Mouse (Mus musculus) frontal cortex, adult (tissue): ENCODE measurements at regions not wholly inside any gene's neighbourhood (a gene's known extent, or its start where the extent isn't known, plus 50 kb on each side); places are given as distances from the start of the nearest gene placed in this dataset.
"Not testable (repeated sequence)": the region's sequence is repeated elsewhere in the genome, so short reads cannot be mapped to it uniquely, and the experiment has no call there.

Source experiments
- ATAC-seq: cut with Nextera tagmentation; 2 replicates; pipeline ENCODE4 v1.9.2; 2017; ENCODE audit warnings: mild to moderate bottlenecking, moderate library complexity, mixed read lengths; ENCODE audit not compliant: low TSS enrichment

- ATAC-seq = not testable (repeated sequence)
These were observed 115.6 kb downstream of the Sec16b start for GRCm38 (mm10) chr1:157622156-157622555.

DNA sequence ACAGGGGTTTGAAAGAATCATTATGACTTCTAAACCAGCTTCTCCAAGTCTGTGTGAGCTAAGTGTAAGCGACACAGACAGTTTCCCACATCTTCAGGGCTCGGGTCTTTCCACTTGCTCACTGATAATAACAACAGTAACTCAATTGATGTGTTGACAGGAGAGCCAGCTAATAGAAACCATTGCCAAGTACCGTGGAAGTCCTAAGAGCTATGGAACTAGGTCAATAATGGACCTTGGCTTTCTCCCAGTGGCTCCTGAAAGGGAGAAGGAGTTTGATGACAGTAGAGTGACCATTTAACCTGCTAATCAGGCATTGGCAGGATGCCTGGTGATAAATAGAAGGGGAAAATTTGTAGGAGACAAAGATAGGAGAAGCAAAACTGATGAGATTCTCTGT lies 126.1 kb downstream of the Sec16b start:
- no peak for ATAC-seq

GRCm38 (mm10) chr1:157633470-157633869 lies 126.9 kb downstream of the Sec16b start:
- ATAC-seq = no peak

DNA sequence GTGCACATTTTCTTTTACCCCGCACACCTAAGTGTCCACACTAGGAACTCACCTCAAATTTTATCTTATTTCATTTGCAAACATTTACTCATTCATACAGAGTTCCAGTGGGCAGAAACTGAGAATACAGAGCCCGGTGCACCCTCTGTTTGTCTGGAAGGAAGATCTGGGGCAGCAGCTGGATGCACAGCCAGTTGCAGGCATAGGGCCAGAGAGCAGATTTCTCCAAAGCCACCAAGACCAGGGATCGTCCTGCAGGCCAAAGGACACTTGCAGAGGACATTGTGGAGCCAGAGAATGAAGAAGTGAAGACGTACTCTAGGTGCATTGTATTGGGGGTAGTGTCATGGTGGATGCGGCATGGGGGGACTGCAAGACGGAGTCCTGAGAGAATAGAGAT lies 129.2 kb downstream of the Sec16b start:
- ATAC-seq = no peak

- no peak for ATAC-seq
These were observed 137.0 kb downstream of the Sec16b start for GRCm38 (mm10) chr1:157643524-157643923.

DNA sequence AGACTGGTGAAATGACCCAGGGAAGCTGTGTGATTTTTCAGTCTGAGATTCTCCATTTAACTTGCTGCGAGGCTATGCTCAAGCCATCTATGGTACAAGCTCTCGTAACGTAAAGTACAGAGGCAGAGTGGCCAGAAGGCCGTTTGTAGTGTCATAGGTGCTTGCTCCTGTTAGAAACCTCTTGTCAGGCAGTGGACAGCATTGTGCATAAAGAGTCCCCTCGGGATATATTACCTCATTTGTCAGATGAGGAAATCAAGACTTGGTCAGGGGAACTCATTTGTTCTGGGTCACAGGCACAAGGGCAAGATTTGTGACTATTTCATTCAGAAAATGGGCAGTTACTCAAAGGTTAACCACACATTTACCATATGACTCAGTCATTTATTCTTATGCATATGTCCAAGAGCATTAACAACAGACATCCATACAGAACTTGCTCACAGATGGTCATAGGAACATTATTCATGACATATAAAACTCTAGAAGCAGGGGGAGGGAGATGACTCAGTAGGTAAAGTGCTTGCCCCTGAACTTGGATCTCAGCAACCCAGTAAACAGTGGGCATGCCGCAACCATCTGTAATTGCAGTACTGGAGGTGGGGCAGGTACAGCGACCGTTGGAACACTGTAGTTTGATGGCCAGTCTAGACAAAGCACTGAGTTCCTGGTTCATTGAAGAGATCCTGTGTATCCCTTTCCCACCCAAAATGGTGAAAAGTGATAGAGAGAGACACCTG lies 139.3 kb downstream of the Sec16b start:
- ATAC-seq = no peak

GRCm38 (mm10) chr1:157655446-157655845 lies 148.9 kb downstream of the Sec16b start:
- peak; percentile 94 for ATAC-seq

GRCm38 (mm10) chr1:157669626-157670025 lies 163.1 kb downstream of the Sec16b start:
- peak; percentile 99 for ATAC-seq

GRCm38 (mm10) chr1:157684356-157684755 lies 177.8 kb downstream of the Sec16b start:
- no peak for ATAC-seq

DNA sequence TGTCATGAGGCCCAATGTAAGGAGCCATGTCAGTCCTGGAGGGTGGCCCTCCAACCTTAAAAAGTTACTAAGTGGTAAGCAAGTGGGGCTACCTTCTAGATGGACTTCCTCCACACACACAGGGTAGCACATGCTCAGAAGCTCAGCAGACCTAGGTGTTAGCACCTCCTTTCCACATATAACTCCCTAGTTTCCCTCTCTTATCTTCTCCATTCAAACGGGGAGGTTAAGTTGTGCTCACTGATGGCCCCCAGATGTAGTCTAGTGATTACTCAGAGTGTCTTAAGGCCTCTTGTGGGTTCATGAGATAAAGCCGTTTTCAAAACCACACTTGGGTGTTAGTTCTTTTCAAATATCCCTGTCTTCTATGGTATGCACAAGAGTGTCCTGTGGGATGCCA lies 188.7 kb downstream of the Sec16b start:
- no peak for ATAC-seq

- peak; percentile 84 for ATAC-seq
These were observed 197.1 kb downstream of the Sec16b start for GRCm38 (mm10) chr1:157703639-157704038.

GRCm38 (mm10) chr1:157705364-157705763 lies 198.8 kb downstream of the Sec16b start:
- ATAC-seq = no peak

DNA sequence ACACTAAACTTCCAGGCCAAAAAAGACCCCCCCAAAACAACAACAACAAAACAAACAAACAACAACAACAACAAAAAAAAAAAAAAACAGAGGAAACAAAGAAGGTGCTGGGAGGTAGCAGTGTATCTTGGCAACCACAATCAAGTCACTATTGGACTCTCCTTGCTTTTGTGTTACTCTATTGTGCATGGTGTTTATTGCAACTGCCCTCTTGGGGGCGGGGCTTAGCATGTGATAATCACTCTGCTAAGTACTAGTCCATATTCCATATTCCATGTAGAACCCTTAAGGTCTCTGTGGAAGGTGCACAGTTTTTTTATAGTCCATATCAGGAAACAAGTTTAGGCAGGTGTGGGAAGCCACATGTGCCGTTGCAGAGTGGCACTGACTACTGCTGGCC lies 200.7 kb downstream of the Sec16b start:
- no peak for ATAC-seq

DNA sequence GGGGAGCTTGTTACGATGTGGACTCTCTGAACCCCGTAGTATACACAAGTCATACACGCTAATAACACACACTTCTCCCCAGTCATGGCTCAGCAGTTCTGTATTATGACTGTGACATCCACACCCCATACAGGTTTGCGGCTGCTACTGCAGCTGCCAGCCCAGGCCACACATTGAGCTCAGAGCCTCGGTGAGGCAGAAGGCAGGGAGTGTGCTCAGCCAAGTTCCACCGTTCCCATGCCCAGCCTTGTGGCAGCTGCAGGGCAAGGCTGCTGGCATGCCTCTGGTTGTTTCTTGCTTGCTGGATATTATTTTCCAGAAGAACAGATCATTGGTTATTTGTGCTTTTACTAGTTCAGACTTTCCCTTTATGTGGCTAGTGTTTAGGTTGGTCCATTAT lies 202.6 kb downstream of the Sec16b start:
- no peak for ATAC-seq

DNA sequence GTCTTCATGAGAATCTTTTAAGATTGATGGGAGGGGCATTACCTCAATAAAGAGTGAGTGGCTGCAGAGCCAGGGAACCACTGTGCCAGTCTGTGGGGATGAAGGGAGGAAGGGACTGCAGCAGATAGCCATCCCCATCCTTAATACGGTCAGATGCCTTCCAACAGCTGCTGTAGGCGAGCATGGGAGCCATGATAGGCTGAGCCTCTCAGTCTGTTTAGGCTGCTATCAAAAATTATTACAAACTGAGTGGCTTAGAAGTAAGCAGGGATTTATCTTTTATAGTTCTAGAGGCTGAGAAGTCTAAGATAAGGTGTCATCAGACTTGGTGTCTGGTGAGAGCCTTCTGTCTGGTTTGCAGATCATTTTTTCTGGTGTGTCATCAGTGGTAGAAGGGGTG lies 204.3 kb downstream of the Sec16b start:
- no peak for ATAC-seq

DNA sequence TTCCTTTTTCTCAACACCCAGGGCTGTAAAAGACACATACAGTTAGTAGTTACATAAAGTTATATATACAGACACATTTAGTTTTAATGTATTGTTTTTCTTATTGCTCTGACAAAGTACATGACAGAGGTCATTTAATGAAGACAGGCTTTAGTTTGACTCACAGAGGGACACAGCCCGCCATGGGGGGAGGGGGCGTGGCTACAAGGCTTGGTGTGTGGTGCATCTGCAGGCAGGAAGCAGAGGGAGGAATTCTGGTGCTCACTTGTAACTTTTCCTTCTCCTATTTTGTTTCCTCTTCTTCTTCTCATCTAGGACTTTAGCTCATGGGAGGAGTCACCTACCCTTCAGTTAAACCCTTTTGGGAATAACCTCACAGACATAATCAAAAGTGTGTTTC lies 206.0 kb downstream of the Sec16b start:
- ATAC-seq = no peak

- ATAC-seq = no peak
These were observed 207.3 kb downstream of the Sec16b start for GRCm38 (mm10) chr1:157713851-157714250.

DNA sequence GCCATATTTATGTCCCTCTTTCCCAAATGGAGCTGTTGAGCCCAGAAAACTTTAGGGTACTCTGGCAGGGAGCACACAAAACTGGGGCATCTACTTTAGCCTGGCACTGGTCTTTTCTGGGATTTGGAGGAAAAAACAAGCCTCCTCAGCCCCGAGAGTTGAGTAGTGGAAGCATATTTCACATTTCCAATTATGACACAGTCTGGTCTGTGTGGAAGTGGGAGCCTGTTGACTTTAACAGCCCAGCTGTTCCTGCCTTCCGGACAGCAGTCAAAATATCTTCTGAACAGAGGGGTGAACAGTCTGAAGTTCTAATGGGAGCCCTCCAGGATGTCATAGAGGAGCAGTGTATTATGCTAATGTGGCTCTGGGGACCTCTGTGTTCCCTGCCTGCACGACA lies 209.1 kb downstream of the Sec16b start:
- peak; percentile 80 for ATAC-seq

GRCm38 (mm10) chr1:157717131-157717530 lies 210.6 kb downstream of the Sec16b start:
- no peak for ATAC-seq

DNA sequence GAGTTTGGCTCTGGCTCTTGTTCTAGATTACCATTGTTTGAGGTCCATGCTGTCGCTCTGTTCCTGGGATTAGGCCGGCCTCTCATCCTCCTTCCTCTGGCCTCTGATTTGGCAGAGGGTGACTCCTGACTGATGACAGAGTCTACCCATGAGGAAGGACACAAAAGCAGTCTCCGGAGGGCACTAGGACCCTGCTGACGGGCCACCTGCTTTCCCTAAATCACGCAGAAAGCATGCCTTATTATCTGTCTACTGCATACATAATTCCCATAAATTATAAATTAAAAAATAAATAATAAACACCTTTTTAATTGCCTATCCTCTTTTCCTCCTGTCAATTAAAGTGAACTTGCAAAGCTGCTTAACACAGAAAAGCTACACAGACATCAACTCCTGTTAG lies 215.4 kb downstream of the Sec16b start:
- no peak for ATAC-seq

- ATAC-seq = no peak
These were observed 224.6 kb downstream of the Sec16b start for GRCm38 (mm10) chr1:157731124-157731523.

DNA sequence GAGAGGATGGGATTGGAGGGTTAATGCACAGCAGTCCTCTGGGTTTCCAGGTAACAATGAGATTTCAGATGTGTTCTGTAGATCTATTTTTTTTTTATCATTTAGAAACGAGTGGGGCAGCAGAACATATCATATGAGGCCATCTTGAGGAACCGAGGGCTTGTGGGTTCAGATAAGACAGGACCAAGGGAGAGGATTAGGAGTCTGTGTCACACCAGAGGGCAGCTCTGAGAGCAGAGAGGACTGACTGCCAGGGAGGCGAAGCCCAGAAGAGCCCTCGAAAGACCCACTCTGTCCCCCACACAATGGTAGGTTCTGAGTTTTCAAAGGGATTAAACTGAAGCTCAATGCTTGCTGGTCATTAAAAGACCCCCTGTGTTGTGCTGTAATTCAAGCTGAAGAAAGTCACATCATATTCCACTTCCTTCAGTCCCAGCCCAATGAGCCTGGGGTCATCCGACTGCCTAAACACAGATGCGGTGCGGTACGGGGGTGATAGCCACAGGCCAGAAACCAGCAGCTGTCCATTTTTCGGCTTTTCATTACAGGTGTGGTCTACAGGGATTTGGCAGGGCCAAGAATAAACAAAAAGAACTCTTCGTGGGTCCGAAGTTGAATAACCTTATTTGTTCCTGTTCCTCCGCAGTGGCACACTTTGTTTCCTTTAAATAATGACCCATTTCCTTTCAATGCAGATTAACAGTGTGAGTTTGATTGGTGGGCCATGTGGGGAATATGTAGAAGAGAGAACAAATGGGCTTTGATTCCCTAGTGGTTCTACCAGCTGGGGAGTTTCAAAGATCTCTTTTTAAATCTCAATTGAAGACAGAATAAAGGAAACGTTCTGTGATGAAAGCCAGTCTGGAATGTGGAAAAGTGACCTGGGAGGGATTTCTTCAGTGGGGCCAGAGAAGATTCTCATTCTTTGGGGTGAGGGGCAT lies 234.5 kb downstream of the Sec16b start:
- ATAC-seq = no peak

- ATAC-seq = peak; percentile 96
These were observed 239.1 kb downstream of the Sec16b start for GRCm38 (mm10) chr1:157745611-157746010.
